Mouse (Mus musculus) forebrain, embryonic 12.5 days (tissue): ENCODE measurements at regions not wholly inside any gene's neighbourhood (a gene's known extent, or its start where the extent isn't known, plus 50 kb on each side); places are given as distances from the start of the nearest gene placed in this dataset.

Experiments
- ATAC-seq: fragments of 200-750 bp; cut with Nextera tagmentation; 2 replicates; pipeline ENCODE4 v1.8.0; 2017; ENCODE audit warnings: moderate TSS enrichment; ENCODE audit not compliant: low FRiP score
- H3K27ac ChIP-seq: fragments of 300-500 bp; sonication (generic); 2 replicates; pipeline ENCODE4 v1.5.1; 2016; ENCODE audit warnings: mild to moderate bottlenecking
- H3K27me3 ChIP-seq: fragments of 300-500 bp; sonication (generic); 2 replicates; pipeline ENCODE4 v1.6.1; 2016; ENCODE audit warnings: mild to moderate bottlenecking
- H3K36me3 ChIP-seq: fragments of 300-500 bp; sonication (generic); replicated peaks from 2 replicates; pipeline ENCODE4 v1.6.1; 2016; ENCODE audit warnings: mild to moderate bottlenecking
- H3K4me1 ChIP-seq: fragments of 300-500 bp; sonication (generic); 2 replicates; pipeline ENCODE4 v1.6.1; 2016
- H3K4me2 ChIP-seq: fragments of 300-500 bp; sonication (generic); 2 replicates; pipeline ENCODE4 v1.6.1; 2016; ENCODE audit warnings: mild to moderate bottlenecking, moderate library complexity
- H3K4me3 ChIP-seq: fragments of 300-500 bp; sonication (generic); replicated peaks from 2 replicates; pipeline ENCODE4 v1.5.1; 2016; ENCODE audit warnings: mild to moderate bottlenecking
- H3K9ac ChIP-seq: fragments of 300-500 bp; sonication (generic); 2 replicates; pipeline ENCODE4 v1.6.1; 2016; ENCODE audit warnings: mild to moderate bottlenecking
- H3K9me3 ChIP-seq: fragments of 300-500 bp; sonication (generic); 2 replicates; pipeline ENCODE4 v1.6.1; 2016
- WGBS: fragments of 180-500 bp; shearing (Covaris S2); methylation state at CpG from one replicate; pipeline ENCODE4 v1.1.7; 2016; 5-methylcytosine and 5-hydroxymethylcytosine counted together

- no peak overlapping the region for H3K4me3 ChIP-seq
- H3K4me2 ChIP-seq = no peak overlapping the region
- no peaks in the 10 kb centered on the region for H3K36me3 ChIP-seq
- peaks cover 14% of the 10 kb centered on the region for H3K27me3 ChIP-seq
- H3K27ac ChIP-seq = no peak overlapping the region
- 0 out of 2 replicates have a peak, but pooled peaks have one; percentile 53 for ATAC-seq
- WGBS = 44% methylated on average over 10 of the region's 10 CpGs
- peaks cover 15% of the 10 kb centered on the region for H3K4me1 ChIP-seq
- no peaks in the 10 kb centered on the region for H3K9me3 ChIP-seq
- no peak overlapping the region for H3K9ac ChIP-seq
Measured at GRCm38 (mm10) chr16:21322437-21322836, 100.5 kb upstream of the Vps8 start.

DNA sequence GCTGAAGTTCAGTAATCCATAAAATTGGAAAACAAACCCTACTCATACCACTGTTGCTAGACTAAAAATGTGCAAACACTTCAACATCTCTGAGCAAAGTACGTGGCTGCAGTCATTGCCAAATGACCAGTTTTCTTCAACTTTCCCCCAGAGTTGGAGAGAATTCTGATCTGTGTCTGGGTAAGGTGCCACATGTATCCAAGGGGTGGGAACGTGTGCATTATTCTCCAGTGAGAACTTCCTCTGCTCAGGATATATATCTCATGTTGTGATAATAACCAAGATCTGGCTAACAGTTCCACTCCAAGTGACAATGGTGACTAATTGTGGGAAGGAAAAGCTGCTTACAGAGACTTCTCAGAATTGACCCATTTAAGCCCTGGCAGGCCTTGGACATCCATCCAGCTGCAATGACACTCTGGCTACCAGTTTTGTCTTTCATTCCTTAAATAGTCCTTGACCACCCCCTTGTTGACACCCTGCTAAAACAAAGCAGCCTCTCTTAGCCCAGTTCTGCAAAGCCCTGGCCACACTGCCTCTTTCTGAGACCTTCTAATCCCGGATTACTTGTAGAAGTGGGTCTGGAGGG lies 99.4 kb upstream of the Vps8 start:
- H3K4me3 ChIP-seq = no peak overlapping the region
- H3K9ac ChIP-seq = no peak overlapping the region
- 56% methylated on average over 3 of the region's 3 CpGs for WGBS
- H3K4me1 ChIP-seq = peaks cover 15% of the 10 kb centered on the region
- H3K9me3 ChIP-seq = no peaks in the 10 kb centered on the region
- H3K4me2 ChIP-seq = no peak overlapping the region
- H3K27ac ChIP-seq = no peak overlapping the region
- no peak for ATAC-seq
- H3K27me3 ChIP-seq = peaks cover 11% of the 10 kb centered on the region
- no peaks in the 10 kb centered on the region for H3K36me3 ChIP-seq

GRCm38 (mm10) chr16:21327969-21328368 lies 94.9 kb upstream of the Vps8 start:
- Histone ChIP-seq H3K4me2 (no peak overlapping the region), H3K36me3 (no peaks in the 10 kb centered on the region; the same call in 1 of the 2 replicates)
- no peak for ATAC-seq

DNA sequence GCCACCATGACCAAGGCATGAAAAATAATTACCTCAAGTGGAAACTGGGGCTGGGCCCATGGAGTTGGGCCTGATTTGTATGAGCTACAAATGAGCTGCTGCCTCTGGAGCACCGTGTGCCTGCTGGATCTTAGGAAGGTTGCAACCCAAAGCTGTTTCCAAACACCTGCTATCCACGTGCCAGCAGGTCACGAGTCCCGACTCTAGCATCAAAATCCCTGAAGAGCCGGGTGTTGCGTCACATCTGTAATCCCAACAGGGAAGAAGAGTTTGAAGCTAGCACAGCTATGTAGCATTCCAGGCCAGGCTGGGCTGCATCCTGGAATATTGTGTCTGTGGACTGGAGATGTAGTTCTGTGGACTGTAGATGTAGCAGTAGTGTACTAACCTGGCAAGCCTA lies 93.7 kb upstream of the Vps8 start:
- Histone ChIP-seq H3K27me3 (no peaks in the 10 kb centered on the region), H3K4me2 (no peak overlapping the region), H3K9ac (no peak overlapping the region), H3K4me3 (no peak overlapping the region), H3K27ac (no peak overlapping the region), H3K9me3 (no peaks in the 10 kb centered on the region), H3K4me1 (peaks cover 16% of the 10 kb centered on the region), H3K36me3 (no peaks in the 10 kb centered on the region; the same call in 1 of the 2 replicates)
- 84% methylated on average over 6 of the region's 6 CpGs for WGBS
- ATAC-seq = no peak

More at GRCm38 (mm10) chr16:21327969-21328368, 94.9 kb upstream of the Vps8 start:
- peaks cover 19% of the 10 kb centered on the region for H3K4me1 ChIP-seq
- H3K9me3 ChIP-seq = no peaks in the 10 kb centered on the region
- H3K27me3 ChIP-seq = peaks cover 5% of the 10 kb centered on the region
- WGBS = 91% methylated on average over 4 of the region's 4 CpGs
- no peak overlapping the region for H3K9ac ChIP-seq
- H3K27ac ChIP-seq = no peak overlapping the region
- no peak overlapping the region for H3K4me3 ChIP-seq

DNA sequence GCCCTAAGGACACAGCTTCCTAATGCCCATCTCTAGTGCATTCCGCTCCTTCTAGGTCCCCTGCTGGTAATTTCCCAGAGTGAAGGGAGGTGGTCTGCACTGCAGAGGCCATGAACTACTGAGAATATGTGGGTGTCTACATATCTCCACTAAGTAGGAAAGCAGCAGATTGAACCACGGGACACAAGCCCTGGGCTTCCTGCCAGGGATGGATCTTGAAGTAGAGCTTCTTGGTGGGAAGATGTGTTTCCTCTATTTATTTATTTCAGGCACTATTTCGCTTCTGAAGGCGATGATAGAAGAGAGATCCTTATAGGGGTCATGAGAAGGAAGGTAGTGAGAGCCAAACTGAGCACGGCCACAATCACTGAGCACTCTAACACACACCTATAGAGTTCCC lies 91.7 kb upstream of the Vps8 start:
- Histone ChIP-seq H3K9ac (no peak overlapping the region), H3K27me3 (peaks cover 10% of the 10 kb centered on the region), H3K27ac (no peak overlapping the region), H3K4me3 (no peak overlapping the region), H3K9me3 (no peaks in the 10 kb centered on the region), H3K4me1 (peaks cover 16% of the 10 kb centered on the region), H3K4me2 (no peak overlapping the region), H3K36me3 (no peaks in the 10 kb centered on the region; the same call in 1 of the 2 replicates)
- no peak for ATAC-seq
- 87% methylated on average over 5 of the region's 5 CpGs for WGBS

GRCm38 (mm10) chr16:21332411-21332810 lies 90.5 kb upstream of the Vps8 start:
- Histone ChIP-seq H3K4me3 (peak overlapping the region; percentile 63), H3K9me3 (no peaks in the 10 kb centered on the region), H3K4me1 (peaks cover 16% of the 10 kb centered on the region), H3K27me3 (peaks cover 22% of the 10 kb centered on the region), H3K4me2 (peak overlapping the region; percentile 78), H3K9ac (peak overlapping the region; percentile 72), H3K27ac (no peak overlapping the region), H3K36me3 (no peaks in the 10 kb centered on the region; the same call in 1 of the 2 replicates)
- no peak for ATAC-seq
- WGBS = 66% methylated on average over 7 of the region's 7 CpGs

DNA sequence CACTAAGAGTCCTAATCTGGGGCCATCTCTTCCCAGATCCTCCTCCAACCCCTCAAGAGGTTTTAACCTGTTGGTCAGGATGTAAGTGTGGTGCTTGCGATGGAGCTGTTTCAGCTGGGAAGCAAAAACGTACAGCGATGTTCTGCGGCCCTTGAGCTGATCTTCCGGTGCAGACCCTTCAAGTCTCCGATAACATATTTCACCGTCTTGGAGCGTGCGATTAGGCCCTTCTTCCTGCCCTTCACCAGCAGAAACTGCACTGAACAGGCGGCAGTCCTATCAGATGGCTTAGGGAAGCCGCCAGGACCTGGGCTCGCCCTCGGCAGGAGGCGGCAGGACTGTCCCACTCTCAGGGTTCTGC lies 90.1 kb upstream of the Vps8 start:
- Histone ChIP-seq H3K27me3 (peaks cover 26% of the 10 kb centered on the region), H3K4me3 (peak overlapping the region; percentile 63)
- WGBS = 1% methylated on average over 14 of the region's 14 CpGs

DNA sequence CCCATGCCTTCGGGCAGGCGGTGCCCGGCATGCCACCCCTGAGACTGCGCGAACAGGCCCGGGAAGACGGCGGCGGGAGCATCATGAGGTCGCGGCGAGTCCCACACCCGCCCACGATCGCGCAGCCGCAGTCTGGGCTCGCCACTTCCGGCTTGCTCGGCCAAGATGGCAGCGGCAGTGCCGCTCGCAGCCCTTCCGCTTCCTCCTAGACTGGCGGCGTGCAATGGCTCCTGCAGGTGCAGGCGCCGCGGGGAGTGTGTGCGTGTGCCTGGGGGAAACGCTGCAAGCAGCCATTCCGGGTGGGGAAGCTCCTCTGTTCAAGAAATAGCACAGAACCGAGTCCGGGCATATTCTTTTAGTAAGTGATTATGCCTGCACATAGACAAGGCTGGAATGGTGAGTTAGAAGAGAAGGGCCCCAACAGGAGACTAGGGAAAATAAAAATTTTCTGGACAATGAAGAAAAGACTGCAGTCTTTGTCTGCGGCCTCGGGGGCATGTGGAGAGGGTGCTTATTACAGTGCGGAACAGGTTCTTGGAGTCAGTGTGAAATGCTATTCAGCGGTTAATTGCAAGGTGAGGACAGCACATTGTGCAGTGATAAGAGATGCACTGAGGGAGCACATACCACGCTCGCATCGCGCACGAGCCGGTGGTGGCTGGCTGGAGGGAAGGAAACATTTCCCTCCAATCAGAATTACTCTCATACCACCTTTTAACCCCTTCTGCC lies 89.5 kb upstream of the Vps8 start:
- peak overlapping the region; percentile 78 for H3K4me2 ChIP-seq
- H3K36me3 ChIP-seq = no peaks in the 10 kb centered on the region; the same call in 1 of the 2 replicates
- under 1% methylated on average over 44 of the region's 44 CpGs for WGBS
- H3K9me3 ChIP-seq = no peaks in the 10 kb centered on the region
- H3K4me1 ChIP-seq = peaks cover 22% of the 10 kb centered on the region
- H3K9ac ChIP-seq = peak overlapping the region; percentile 72
- peak; percentile 90 for ATAC-seq
- peak overlapping the region; percentile 63 for H3K4me3 ChIP-seq
- peaks cover 31% of the 10 kb centered on the region for H3K27me3 ChIP-seq
- peak overlapping the region; percentile 93 for H3K27ac ChIP-seq

More for the DNA sequence above, 90.1 kb upstream of the Vps8 start:
- no peaks in the 10 kb centered on the region; the same call in 1 of the 2 replicates for H3K36me3 ChIP-seq
- H3K4me1 ChIP-seq = peaks cover 18% of the 10 kb centered on the region
- no peak; the same call in none of the 2 replicates for ATAC-seq
- H3K9me3 ChIP-seq = no peaks in the 10 kb centered on the region
- peak overlapping the region; percentile 78 for H3K4me2 ChIP-seq
- H3K9ac ChIP-seq = peak overlapping the region; percentile 72
- peak overlapping the region; percentile 93 for H3K27ac ChIP-seq

GRCm38 (mm10) chr16:21339061-21339459 lies 83.9 kb upstream of the Vps8 start:
- no peaks in the 10 kb centered on the region for H3K36me3 ChIP-seq
- H3K4me1 ChIP-seq = peaks cover 35% of the 10 kb centered on the region
- WGBS = 44% methylated on average over 6 of the region's 6 CpGs
- H3K9me3 ChIP-seq = no peaks in the 10 kb centered on the region
- ATAC-seq = peak; percentile 12; the same call in 1 of the 2 replicates
- no peak overlapping the region for H3K4me3 ChIP-seq
- H3K9ac ChIP-seq = 0 out of 2 replicates have a peak overlapping the region, but pooled peaks have one; percentile 2
- H3K27me3 ChIP-seq = peaks cover 67% of the 10 kb centered on the region
- peak overlapping the region; percentile 94 for H3K27ac ChIP-seq
- peak overlapping the region; percentile 38 for H3K4me2 ChIP-seq

GRCm38 (mm10) chr16:21339460-21340081 lies 83.3 kb upstream of the Vps8 start:
- Histone ChIP-seq H3K27ac (peak overlapping the region; percentile 94), H3K9ac (0 out of 2 replicates have a peak overlapping the region, but pooled peaks have one; percentile 2), H3K9me3 (no peaks in the 10 kb centered on the region), H3K27me3 (peaks cover 70% of the 10 kb centered on the region), H3K36me3 (no peaks in the 10 kb centered on the region), H3K4me2 (peak overlapping the region; percentile 38), H3K4me1 (peaks cover 35% of the 10 kb centered on the region), H3K4me3 (no peak overlapping the region)
- whole genome bisulfite sequencing = 3% methylated on average over 11 of the region's 11 CpGs
- peak; percentile 94 for ATAC-seq

DNA sequence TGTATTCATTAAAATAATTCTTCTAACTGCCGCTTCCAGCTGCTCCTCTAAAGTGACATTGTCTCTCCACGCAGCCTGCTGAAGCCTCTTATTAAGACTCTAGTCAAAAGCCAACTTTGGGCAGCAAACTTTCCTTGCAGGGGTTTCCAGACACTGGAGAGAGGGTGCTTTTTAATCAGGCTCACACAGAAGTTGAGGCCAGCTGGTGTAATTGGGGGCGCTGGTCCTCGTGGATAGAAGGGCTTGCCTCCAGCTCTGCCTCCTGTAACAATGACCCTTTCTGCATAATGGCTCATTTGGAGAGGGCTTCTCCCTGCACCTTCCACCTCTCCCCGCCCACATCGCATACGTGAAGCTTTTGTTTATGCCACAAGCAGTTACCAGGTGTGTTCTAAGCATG lies 82.8 kb upstream of the Vps8 start:
- no peaks in the 10 kb centered on the region for H3K9me3 ChIP-seq
- 7% methylated on average over 7 of the region's 7 CpGs for WGBS
- H3K27me3 ChIP-seq = peaks cover 72% of the 10 kb centered on the region
- peaks cover 35% of the 10 kb centered on the region for H3K4me1 ChIP-seq
- H3K4me3 ChIP-seq = no peak overlapping the region
- H3K4me2 ChIP-seq = peak overlapping the region; percentile 38; the same call in 1 of the 2 replicates
- no peaks in the 10 kb centered on the region for H3K36me3 ChIP-seq
- H3K9ac ChIP-seq = no peak overlapping the region
- ATAC-seq = peak; percentile 70
- H3K27ac ChIP-seq = peak overlapping the region; percentile 94

DNA sequence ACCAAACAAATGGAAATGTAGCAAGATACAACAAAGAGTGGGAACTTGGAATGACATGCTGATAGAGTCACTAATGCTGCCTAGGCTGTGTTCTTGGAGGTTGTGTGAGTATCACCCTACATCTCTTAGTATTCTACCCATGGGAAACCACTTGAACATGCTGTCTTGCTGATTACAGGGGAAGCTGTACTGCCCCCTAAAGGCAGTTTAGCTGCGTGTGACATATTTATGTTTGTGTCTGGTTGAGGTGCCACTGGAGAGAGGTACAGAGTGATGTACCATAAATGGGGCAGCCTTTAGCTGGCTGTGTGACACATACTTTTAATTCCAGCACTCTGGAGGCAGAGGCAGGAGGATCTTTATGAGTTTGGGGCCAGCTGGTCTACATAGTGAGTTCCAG lies 73.0 kb upstream of the Vps8 start:
- Histone ChIP-seq H3K27me3 (peaks cover 47% of the 10 kb centered on the region), H3K9me3 (no peaks in the 10 kb centered on the region), H3K4me3 (no peak overlapping the region), H3K27ac (no peak overlapping the region), H3K36me3 (no peaks in the 10 kb centered on the region), H3K4me2 (no peak overlapping the region), H3K4me1 (peaks cover 3% of the 10 kb centered on the region; the same call in 1 of the 2 replicates), H3K9ac (no peak overlapping the region)
- no peak for ATAC-seq
- WGBS = 70% methylated on average over 1 of the region's 1 CpGs
